Mouse (Mus musculus) embryonic fibroblast, embryonic 13.5 days (primary cell): ENCODE measurements around the gene Zfand5.

Source experiments
- CTCF ChIP-seq: IDR thresholded peaks from 2 replicates; pipeline ENCODE4 v1.5.1; 2011; ENCODE audit warnings: mild to moderate bottlenecking, control low read depth, low read length, moderate library complexity, borderline replicate concordance; ENCODE audit not compliant: insufficient read depth
- POLR2A ChIP-seq: IDR thresholded peaks from 2 replicates; pipeline ENCODE4 v1.6.1; 2011; ENCODE audit warnings: low read depth, mild to moderate bottlenecking, control low read depth, low read length, moderate library complexity

DNA sequence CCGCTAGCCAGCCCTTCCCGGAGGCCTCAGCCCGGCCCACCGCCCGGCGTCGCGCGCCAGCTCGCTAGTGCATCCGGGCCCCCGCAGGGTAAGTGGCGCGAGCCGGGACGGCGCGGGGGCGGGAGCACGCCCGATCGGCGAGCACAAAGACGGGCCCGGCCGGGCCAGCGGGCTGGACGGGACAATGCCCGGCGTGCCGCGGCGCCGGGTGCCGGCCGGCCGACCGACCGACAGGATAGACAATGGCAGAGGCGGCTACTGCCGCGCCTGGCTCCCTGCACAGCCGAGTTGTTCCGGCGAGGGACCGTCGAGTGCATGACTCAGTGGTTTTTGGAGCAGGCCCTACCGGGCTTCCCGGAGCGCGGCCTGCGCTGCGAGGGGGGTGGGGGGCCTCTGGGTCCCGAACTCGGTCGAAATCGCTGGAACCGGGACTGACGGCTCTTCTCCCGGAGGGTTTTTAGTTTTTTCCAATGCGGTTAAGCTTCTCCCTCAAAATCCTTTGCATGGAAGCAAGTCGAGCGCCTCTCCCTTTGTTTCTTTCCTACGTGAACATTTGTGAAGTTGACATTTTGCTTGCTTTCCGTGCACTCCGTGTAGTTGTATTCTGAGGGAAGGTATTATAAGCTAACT is 692 bp downstream of the Zfand5 start:
- no peak for TF ChIP-seq CTCF
- peak; percentile 14; the same call in 1 of the 2 replicates for TF ChIP-seq POLR2A
